Mouse (Mus musculus): ENCODE measurements at regions not wholly inside any gene's neighbourhood (a gene's known extent, or its start where the extent isn't known, plus 50 kb on each side); places are given as distances from the start of the nearest gene placed in this dataset.

- H3K36me3 ChIP-seq (ENCODE audit: control insufficient read depth, insufficient read depth, low read length) = no peaks in the 10 kb centered on the region
- intact Hi-C loops (cut with DNase I) = no loop called here
- no peak for DNase-seq
- H3K4me1 ChIP-seq (ENCODE audit: control insufficient read depth, insufficient read depth, low read length) = no peaks in the 10 kb centered on the region; the same call in 1 of the 2 replicates
- TF ChIP-seq EP300 (IDR thresholded peaks at IDR 0.05; ENCODE audit: insufficient read depth, low read depth, low read length) (no peak), POLR2A (IDR thresholded peaks at IDR 0.05; ENCODE audit: insufficient read depth, low read depth, low read length) (no peak), CTCF (IDR thresholded peaks at IDR 0.05) (no peak)
- no peak overlapping the region for H3K4me3 ChIP-seq
- no peak overlapping the region for H3K27ac ChIP-seq
- H3K79me2 ChIP-seq (replicated peaks; ENCODE audit: control insufficient read depth, insufficient read depth, low read length) = no peaks in the 10 kb centered on the region
- no peaks in the 10 kb centered on the region for H3K27me3 ChIP-seq (ENCODE audit: control insufficient read depth, insufficient read depth, low read length)
- WGBS = 81% methylated on average over 6 of the region's 6 CpGs
- H3K9ac ChIP-seq (ENCODE audit: low read depth, low read length) = no peak overlapping the region
These were observed 88.9 kb downstream of the Vegfa start for GRCm38 (mm10) chr17:45943244-45943643.

DNA sequence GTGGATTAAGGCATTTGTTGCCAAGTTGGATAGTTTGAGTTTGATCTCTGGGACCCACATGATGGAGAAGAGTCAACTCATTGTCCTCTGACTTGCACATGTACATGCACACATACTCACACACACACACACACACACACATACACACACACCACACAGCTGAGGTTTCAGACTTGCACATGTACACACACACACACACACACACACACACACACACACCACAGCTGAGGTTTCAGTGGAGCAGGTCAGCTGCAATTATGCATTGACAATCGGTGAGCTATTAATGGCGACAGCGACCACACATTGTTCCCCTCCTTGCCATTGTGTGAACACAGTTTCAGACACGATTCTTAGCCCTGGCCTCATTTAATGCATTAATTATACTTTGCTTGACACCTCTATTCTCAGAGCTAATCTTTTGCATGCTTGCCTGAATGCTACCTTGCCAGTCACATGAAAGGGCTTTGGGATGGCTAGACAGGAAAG, 90.2 kb downstream of the Vegfa start:
- H3K36me3 ChIP-seq (ENCODE audit: control insufficient read depth, insufficient read depth, low read length) = no peaks in the 10 kb centered on the region
- no peak overlapping the region for H3K9ac ChIP-seq (ENCODE audit: low read depth, low read length)
- no peaks in the 10 kb centered on the region; the same call in 1 of the 2 replicates for H3K4me1 ChIP-seq (ENCODE audit: control insufficient read depth, insufficient read depth, low read length)
- no peak overlapping the region for H3K27ac ChIP-seq
- no peak for DNase-seq
- no peaks in the 10 kb centered on the region for H3K27me3 ChIP-seq (ENCODE audit: control insufficient read depth, insufficient read depth, low read length)
- intact Hi-C loops (cut with DNase I) = no loop called here
- WGBS = 80% methylated on average over 4 of the region's 4 CpGs
- no peak overlapping the region for H3K4me3 ChIP-seq
- TF ChIP-seq CTCF (IDR thresholded peaks at IDR 0.05) (no peak), POLR2A (IDR thresholded peaks at IDR 0.05; ENCODE audit: insufficient read depth, low read depth, low read length) (no peak), EP300 (IDR thresholded peaks at IDR 0.05; ENCODE audit: insufficient read depth, low read depth, low read length) (no peak)
- no peaks in the 10 kb centered on the region for H3K79me2 ChIP-seq (replicated peaks; ENCODE audit: control insufficient read depth, insufficient read depth, low read length)

DNA sequence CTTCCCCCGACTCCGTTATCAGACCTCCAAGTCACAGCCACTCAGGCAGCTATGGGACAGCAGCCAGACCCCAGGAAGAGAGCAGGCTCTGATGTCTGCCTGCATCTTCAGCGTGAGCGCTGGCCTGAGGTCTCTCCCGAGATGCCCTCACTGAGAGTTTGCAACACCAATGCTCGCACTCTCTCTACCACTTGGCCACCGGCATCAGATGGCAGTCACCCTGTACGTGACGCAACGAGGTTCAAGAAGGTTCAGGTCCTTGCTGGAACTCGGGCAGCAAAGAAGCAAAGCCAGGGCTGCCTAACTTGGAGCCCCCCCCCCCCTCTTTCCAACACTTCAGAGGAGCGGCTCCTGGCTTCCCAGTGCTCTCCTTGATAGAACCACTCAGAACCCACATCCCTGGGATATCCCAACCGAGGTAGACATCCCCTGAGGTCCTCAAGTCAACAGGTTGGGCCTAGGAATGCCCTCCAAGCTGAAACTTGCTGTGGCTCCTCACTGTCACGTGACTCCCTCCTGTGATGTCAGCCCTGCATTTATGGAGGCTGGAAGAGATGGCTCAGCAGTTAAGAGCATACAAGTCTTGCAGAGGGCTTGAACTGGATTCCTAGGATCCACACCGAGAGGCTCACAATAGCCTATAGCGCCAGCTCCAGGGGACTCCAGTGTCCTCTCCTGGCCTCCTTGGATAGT, 91.9 kb downstream of the Vegfa start:
- DNase-seq = no peak
- Histone ChIP-seq H3K4me3 (no peak overlapping the region), H3K4me1 (ENCODE audit: control insufficient read depth, insufficient read depth, low read length) (no peaks in the 10 kb centered on the region; the same call in 1 of the 2 replicates), H3K27ac (no peak overlapping the region), H3K36me3 (ENCODE audit: control insufficient read depth, insufficient read depth, low read length) (no peaks in the 10 kb centered on the region), H3K27me3 (ENCODE audit: control insufficient read depth, insufficient read depth, low read length) (no peaks in the 10 kb centered on the region), H3K9ac (ENCODE audit: low read depth, low read length) (no peak overlapping the region), H3K79me2 (replicated peaks; ENCODE audit: control insufficient read depth, insufficient read depth, low read length) (no peaks in the 10 kb centered on the region)
- intact Hi-C loops (cut with DNase I) = no loop called here
- 65% methylated on average over 16 of the region's 16 CpGs for WGBS
- TF ChIP-seq POLR2A (IDR thresholded peaks at IDR 0.05; ENCODE audit: insufficient read depth, low read depth, low read length) = no peak
- no peak for TF ChIP-seq CTCF (IDR thresholded peaks at IDR 0.05)
- no peak for TF ChIP-seq EP300 (IDR thresholded peaks at IDR 0.05; ENCODE audit: insufficient read depth, low read depth, low read length)

- intact Hi-C loops (cut with DNase I) = no loop called here
- H3K4me1 ChIP-seq (ENCODE audit: control insufficient read depth, insufficient read depth, low read length) = no peaks in the 10 kb centered on the region
- no peak overlapping the region for H3K4me3 ChIP-seq
- TF ChIP-seq POLR2A (IDR thresholded peaks at IDR 0.05; ENCODE audit: insufficient read depth, low read depth, low read length) (no peak), EP300 (IDR thresholded peaks at IDR 0.05; ENCODE audit: insufficient read depth, low read depth, low read length) (no peak), CTCF (IDR thresholded peaks at IDR 0.05) (no peak)
- no peaks in the 10 kb centered on the region for H3K79me2 ChIP-seq (replicated peaks; ENCODE audit: control insufficient read depth, insufficient read depth, low read length)
- no peak overlapping the region for H3K27ac ChIP-seq
- 65% methylated on average over 1 of the region's 1 CpGs for WGBS
- no peaks in the 10 kb centered on the region for H3K27me3 ChIP-seq (ENCODE audit: control insufficient read depth, insufficient read depth, low read length)
- DNase-seq = no peak
- H3K36me3 ChIP-seq (ENCODE audit: control insufficient read depth, insufficient read depth, low read length) = no peaks in the 10 kb centered on the region
- no peak overlapping the region for H3K9ac ChIP-seq (ENCODE audit: low read depth, low read length)
These were observed 93.9 kb downstream of the Vegfa start for GRCm38 (mm10) chr17:45938284-45938683.

DNA sequence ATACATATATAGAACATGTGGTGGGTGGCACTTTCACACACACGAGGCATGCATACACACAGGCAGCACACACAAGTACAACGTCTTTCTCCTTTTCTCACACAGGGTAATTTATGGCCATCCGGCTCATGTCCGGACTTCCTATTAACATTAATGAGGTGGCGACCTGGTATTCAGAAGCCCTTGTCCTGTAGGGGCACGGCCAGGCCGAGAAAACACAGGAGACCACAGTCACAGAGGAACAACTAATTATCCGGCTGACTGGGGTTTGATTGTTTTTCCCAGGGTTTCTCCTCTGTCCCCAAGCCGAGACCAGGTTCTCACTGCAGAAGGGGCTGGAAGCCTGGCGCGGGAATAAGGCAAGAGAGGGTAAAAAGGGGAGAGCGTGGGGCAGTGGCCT, 95.6 kb downstream of the Vegfa start:
- no peak for DNase-seq
- Histone ChIP-seq H3K4me3 (no peak overlapping the region), H3K27ac (no peak overlapping the region), H3K79me2 (replicated peaks; ENCODE audit: control insufficient read depth, insufficient read depth, low read length) (no peaks in the 10 kb centered on the region), H3K4me1 (ENCODE audit: control insufficient read depth, insufficient read depth, low read length) (no peaks in the 10 kb centered on the region), H3K27me3 (ENCODE audit: control insufficient read depth, insufficient read depth, low read length) (no peaks in the 10 kb centered on the region), H3K36me3 (ENCODE audit: control insufficient read depth, insufficient read depth, low read length) (no peaks in the 10 kb centered on the region), H3K9ac (ENCODE audit: low read depth, low read length) (no peak overlapping the region)
- intact Hi-C loops (cut with DNase I) = no loop called here
- WGBS = 83% methylated on average over 12 of the region's 12 CpGs
- TF ChIP-seq CTCF (IDR thresholded peaks at IDR 0.05) (no peak), POLR2A (IDR thresholded peaks at IDR 0.05; ENCODE audit: insufficient read depth, low read depth, low read length) (no peak), EP300 (IDR thresholded peaks at IDR 0.05; ENCODE audit: insufficient read depth, low read depth, low read length) (no peak)

GRCm38 (mm10) chr17:45935291-45935690, 96.9 kb downstream of the Vegfa start:
- no peak overlapping the region for H3K9ac ChIP-seq (ENCODE audit: low read depth, low read length)
- WGBS = 71% methylated on average over 4 of the region's 4 CpGs

More at GRCm38 (mm10) chr17:45935291-45935690, 96.9 kb downstream of the Vegfa start:
- H3K36me3 ChIP-seq (ENCODE audit: control insufficient read depth, insufficient read depth, low read length) = no peaks in the 10 kb centered on the region
- H3K79me2 ChIP-seq (replicated peaks; ENCODE audit: control insufficient read depth, insufficient read depth, low read length) = no peaks in the 10 kb centered on the region
- no peak overlapping the region for H3K4me3 ChIP-seq
- H3K27me3 ChIP-seq (ENCODE audit: control insufficient read depth, insufficient read depth, low read length) = no peaks in the 10 kb centered on the region
- no peaks in the 10 kb centered on the region for H3K4me1 ChIP-seq (ENCODE audit: control insufficient read depth, insufficient read depth, low read length)
- TF ChIP-seq CTCF (IDR thresholded peaks at IDR 0.05) (no peak), EP300 (IDR thresholded peaks at IDR 0.05; ENCODE audit: insufficient read depth, low read depth, low read length) (no peak)
- intact Hi-C loops (cut with DNase I) = no loop called here
- DNase-seq = no peak
- H3K27ac ChIP-seq = no peak overlapping the region
